Mouse (Mus musculus): ENCODE results near the gene Cep290. TPM values are rescaled to one million over a fixed set of nuclear protein-coding genes. Genes with fewer than 3 reads are reported as not detected.

The Cep290 gene
- total RNA-seq, 1 experiment from 2014 or later: 23.3 TPM

DNA sequence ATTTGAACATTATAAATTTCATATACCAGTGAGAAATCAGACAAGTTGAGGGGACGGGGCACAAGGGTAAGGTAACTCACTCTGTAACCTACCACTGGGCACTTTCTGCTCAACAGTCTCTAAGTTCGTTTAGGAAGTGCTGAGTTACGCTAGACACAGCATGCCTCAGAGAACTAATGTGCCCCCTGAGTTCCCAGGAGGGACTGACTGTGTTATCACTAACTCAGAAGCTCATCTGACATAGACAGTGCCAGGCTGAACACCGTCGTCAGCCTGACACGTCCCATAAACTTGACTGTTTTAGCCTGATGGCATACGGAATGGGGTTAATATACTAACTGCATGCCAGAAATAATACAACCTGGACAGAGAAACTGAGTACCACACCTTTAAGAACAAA, 87.9 kb downstream of the Cep290 start:
- ATAC-seq (replicated peaks in 1 of 2; ENCODE audit: insufficient read depth in 1 of 2, low FRiP score in 2 of 2, low TSS enrichment in 1 of 2, low read depth in 1 of 2, poor library complexity in 2 of 2, severe bottlenecking in 2 of 2): no peak

DNA sequence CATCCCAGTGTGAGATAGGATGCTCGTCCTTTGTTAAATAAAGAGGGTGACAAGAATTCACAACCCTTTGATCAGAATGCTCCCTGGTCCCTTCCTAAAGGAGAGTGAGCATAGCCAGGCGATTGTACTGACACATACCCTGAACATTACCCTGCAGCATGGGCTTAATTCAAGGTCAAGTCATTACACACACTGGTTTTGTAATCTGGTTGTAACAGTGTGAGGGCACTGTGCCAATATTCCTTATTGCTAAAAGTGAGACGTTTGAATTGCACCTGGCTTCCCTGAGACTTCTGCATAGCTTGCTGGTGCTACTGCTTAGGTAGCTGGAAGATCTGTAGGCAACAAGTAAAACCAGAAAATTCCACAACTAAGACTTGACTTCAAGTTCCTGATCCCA, 96.8 kb downstream of the Cep290 start:
- no peak for ATAC-seq (replicated peaks in 1 of 2; ENCODE audit: insufficient read depth in 1 of 2, low FRiP score in 2 of 2, low TSS enrichment in 1 of 2, low read depth in 1 of 2, poor library complexity in 2 of 2, severe bottlenecking in 2 of 2)

DNA sequence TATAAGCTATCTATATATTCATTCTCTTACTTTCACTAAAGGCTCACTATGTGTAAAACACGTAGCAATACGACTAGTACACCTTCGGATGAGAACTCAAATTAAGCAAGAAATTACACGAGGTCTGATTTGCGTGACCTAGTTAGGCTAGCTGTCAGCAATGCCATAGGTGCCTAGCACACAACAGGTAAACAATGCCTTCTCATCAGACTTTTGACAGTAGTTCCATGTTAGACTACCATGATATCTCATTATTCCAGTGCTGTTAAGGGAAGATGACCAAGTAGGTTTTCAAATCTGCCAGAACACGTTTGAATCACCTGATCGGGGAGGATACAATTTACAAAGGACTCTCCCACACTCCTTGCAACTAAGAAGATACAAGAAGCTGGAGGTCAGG, 101.2 kb downstream of the Cep290 start:
- ATAC-seq (replicated peaks in 1 of 2; ENCODE audit: insufficient read depth in 1 of 2, low FRiP score in 2 of 2, low TSS enrichment in 1 of 2, low read depth in 1 of 2, poor library complexity in 2 of 2, severe bottlenecking in 2 of 2): peak; percentile 12 to 19; a peak in 1 of 4 replicates

DNA sequence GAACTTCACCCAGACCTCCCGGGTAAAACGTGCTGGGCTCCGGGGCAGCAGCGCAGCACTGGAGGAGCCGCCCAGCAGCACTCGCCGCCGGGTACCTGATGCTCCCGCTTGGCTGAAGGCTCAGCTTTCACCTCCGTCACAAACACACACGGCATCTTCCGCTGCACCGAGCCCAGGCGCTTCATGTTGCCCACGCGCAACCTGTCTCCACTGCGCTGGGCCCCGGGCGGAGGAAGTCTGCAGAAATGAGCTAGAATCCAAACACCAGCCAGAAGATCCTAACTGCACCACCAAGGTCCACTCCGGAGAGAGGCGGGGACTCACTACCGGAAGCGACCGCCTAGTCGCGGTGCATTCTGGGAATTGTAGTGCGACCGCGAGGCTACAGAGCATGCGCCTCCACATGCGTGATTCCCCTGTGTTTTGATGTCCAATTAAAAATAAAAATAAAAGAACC, 101.6 kb downstream of the Cep290 start:
- ATAC-seq (replicated peaks in 1 of 2; ENCODE audit: insufficient read depth in 1 of 2, low FRiP score in 2 of 2, low TSS enrichment in 1 of 2, low read depth in 1 of 2, poor library complexity in 2 of 2, severe bottlenecking in 2 of 2): peak; percentile 99

DNA sequence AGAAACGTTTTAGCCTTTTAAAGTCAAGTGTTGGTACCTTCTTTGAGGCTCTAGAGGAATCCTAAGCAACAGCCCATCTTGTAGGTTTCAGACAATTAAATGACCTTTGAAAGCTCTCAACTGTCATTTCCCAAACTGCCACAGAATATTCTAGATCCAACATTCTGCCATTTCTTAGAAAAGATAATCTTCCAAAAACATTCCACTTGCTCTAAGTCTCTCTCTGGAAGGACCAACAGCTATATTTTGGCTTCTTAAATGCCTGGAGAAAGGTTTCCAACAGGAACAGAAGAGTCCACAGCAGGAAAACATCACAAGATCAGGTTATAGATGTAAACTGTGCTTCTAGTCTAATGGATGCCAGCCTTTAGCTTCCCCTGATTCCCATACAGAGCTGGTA, 103.0 kb downstream of the Cep290 start, which contains the start of the genes 4930430F08Rik and 1700017N19Rik:
4930430F08Rik (minus strand) TSS at position 101 of the 400 bp plus-strand sequence.
1700017N19Rik (plus strand) TSS at position 162 of the 400 bp plus-strand sequence.
- ATAC-seq (replicated peaks in 1 of 2; ENCODE audit: insufficient read depth in 1 of 2, low FRiP score in 2 of 2, low TSS enrichment in 1 of 2, low read depth in 1 of 2, poor library complexity in 2 of 2, severe bottlenecking in 2 of 2): no peak

DNA sequence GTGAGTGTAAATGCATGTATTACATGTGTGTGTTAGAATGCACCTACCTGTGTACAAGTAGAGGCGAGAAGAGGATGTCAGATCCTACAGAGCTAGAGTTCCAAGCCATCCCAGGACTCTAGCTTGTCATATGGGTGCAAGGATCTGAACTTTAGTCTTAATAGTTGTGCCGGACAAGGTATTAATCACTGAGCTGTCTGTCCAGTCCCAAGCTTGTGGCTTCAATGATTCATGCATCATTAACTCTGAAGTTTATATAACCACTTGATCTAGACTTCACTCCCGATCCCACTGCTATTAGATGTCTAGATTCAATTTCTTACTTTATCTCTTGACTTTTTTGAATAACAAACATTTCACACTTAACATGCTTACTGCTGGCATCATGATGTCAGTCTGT, 111.0 kb downstream of the Cep290 start:
- no peak for ATAC-seq (replicated peaks in 1 of 2; ENCODE audit: insufficient read depth in 1 of 2, low FRiP score in 2 of 2, low TSS enrichment in 1 of 2, low read depth in 1 of 2, poor library complexity in 2 of 2, severe bottlenecking in 2 of 2)

DNA sequence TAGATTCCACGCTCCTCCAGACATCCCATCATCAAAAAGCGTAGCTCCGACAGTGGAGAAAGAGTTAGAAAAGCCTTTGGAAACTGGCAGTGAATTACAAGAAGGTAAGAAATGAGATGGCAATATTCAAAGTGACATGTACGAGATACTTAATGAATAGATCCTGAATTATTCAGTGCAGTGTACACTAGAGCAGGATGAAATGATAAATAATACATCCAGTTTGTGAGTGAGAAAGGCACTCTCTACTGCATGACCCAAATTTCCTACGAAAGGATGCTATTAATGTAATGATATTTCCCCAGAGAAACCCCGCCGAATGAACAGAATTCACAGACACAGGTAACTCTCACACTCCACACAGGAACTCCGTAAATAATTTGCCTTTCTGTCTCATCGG, 116.2 kb downstream of the Cep290 start:
- no peak for ATAC-seq (replicated peaks in 1 of 2; ENCODE audit: insufficient read depth in 1 of 2, low FRiP score in 2 of 2, low TSS enrichment in 1 of 2, low read depth in 1 of 2, poor library complexity in 2 of 2, severe bottlenecking in 2 of 2)

DNA sequence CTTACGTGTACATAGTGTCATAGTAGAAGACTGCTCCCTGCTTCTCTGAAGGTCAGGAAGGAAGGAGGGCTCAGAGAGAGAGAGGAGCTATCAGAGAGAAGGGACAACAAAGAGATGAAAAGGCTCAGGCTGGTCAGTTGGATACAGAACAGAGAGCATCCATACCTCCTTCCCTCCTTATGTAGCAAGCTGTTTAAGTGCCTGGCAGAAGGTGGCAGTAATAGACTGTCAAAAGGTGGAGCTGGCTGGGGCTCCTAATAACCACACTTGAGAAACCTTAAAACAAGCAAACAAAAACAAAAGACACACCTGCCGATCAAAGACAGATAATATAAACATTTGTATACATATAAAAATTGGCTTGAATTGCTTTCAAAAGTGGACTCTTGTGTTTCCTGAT, 116.9 kb downstream of the Cep290 start:
- peak in 1 of 2 experiments; percentile 70; a peak in 2 of 4 replicates for ATAC-seq (replicated peaks in 1 of 2; ENCODE audit: insufficient read depth in 1 of 2, low FRiP score in 2 of 2, low TSS enrichment in 1 of 2, low read depth in 1 of 2, poor library complexity in 2 of 2, severe bottlenecking in 2 of 2)

DNA sequence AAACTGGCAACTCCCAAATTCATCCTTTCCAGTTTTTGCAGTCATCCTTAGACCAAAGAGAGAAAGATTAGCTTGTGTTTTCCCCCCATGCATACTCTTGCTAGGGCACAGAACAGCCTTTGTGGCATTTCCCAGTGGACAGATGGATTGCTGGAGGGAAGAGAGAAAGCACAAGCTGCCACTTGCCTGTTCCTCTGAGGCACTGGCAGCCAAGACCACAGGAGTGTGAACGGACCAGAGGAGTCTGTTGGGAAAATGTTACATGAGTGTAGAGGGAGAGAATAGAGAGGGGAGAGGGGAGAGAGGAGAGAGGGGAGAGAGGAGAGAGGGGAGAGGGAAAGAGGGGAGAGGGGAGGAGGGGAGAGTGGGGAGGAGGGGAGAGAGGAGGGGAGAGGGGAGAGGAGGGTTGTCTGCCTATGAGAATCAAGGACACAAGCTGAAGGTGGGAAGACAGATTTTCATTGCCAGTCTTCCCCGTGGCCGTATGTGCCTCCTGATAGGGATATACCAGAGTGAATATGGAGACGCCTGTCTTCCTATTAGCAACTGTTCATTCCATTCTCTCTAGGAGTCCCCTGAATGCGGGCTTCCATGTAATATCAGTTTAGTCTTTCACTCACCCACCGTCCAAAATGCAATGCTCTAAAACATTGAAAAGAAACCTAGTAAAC, 130.0 kb downstream of the Cep290 start:
- ATAC-seq (replicated peaks in 1 of 2; ENCODE audit: insufficient read depth in 1 of 2, low FRiP score in 2 of 2, low TSS enrichment in 1 of 2, low read depth in 1 of 2, poor library complexity in 2 of 2, severe bottlenecking in 2 of 2): no peak

DNA sequence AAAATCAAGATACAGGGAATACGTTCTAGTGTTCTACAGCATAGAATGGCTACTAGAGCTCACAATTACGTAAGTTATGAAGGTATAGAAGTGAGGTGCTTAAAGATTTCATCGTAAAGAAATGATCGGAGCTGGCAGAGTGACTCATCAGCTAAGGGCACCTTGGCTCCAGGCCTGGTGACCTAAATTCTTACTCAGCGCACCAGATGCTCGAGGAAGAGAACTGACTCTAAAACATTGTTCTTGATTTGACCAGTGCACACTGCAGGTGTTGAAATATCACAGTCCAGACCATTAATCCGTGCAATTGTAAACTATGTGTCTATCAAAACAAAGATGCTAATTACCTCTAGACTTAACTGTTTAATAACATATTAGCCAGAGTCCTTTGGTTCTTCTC, 132.1 kb downstream of the Cep290 start:
- no peak for ATAC-seq (replicated peaks in 1 of 2; ENCODE audit: insufficient read depth in 1 of 2, low FRiP score in 2 of 2, low TSS enrichment in 1 of 2, low read depth in 1 of 2, poor library complexity in 2 of 2, severe bottlenecking in 2 of 2)

DNA sequence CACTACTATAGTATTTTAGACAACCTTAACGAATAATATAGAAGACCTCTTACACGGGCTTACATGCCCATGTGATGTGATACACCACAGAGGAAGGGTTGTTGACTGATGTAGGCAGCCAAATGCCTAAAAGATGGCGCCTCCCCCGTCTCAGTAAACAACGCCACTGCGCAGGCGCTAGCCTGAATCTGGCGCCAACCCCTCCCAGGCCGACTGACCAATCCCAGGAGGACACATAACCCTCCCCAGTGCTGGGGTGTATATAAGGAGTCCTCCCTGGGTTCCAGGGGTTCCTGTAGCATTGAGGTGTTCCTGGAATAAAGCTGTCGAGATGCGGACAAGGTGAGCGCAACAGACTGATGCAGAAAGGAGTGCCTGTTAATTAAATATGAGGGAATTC, 132.7 kb downstream of the Cep290 start:
- ATAC-seq (replicated peaks in 1 of 2; ENCODE audit: insufficient read depth in 1 of 2, low FRiP score in 2 of 2, low TSS enrichment in 1 of 2, low read depth in 1 of 2, poor library complexity in 2 of 2, severe bottlenecking in 2 of 2): no peak

DNA sequence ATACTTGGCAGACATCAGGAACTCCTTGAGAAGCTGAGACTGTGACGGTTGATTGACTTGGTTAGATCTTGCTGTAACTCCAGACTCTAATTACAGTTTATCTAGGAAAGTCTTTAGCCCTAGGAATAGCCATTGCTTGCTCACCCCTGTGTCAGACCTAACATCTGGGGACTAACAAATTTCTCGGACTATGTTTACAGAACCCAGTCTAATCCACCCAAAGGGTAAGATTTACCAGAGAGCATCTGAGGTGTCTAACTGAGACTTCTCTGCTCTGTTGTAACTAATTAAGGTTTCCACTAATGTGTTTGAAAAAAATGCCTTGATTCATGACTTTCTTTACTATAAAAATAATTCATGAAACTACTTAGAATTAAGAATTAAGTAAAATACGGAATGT, 135.1 kb downstream of the Cep290 start:
- ATAC-seq (replicated peaks in 1 of 2; ENCODE audit: insufficient read depth in 1 of 2, low FRiP score in 2 of 2, low TSS enrichment in 1 of 2, low read depth in 1 of 2, poor library complexity in 2 of 2, severe bottlenecking in 2 of 2): no peak

Other genes starting within 250 kb of the Cep290 start
- gene Gm4301, start 151.9 kb upstream of the Cep290 start, total RNA-seq (2017): not detected in 2 replicates
- gene Gm4302, start 146.7 kb upstream of the Cep290 start, total RNA-seq (2017): not detected in 2 replicates
- not detected in 2 replicates for gene Gm4303, start 141.6 kb upstream of the Cep290 start, total RNA-seq (2017)
- not detected in 2 replicates for gene Gm4305, start 136.5 kb upstream of the Cep290 start, total RNA-seq (2017)
- gene Gm4307, start 126.2 kb upstream of the Cep290 start, total RNA-seq (2017): not detected in 2 replicates
- not detected in 2 replicates for gene Gm4312, start 105.0 kb upstream of the Cep290 start, total RNA-seq (2017)
- gene Tmtc3, start 208 bp upstream of the Cep290 start, total RNA-seq (2017): 6.5 and 8.1 TPM in 2 replicates
- gene 4930430F08Rik, start 102.9 kb downstream of the Cep290 start, total RNA-seq (2017): 16.2 and 23.6 TPM in 2 replicates
- not detected in 2 replicates for gene 1700017N19Rik, start 102.9 kb downstream of the Cep290 start, total RNA-seq (2017)

Data from hematopoietic stem cell, adult 5-6 weeks (primary cell).